Mouse (Mus musculus) heart, postnatal 0 days (tissue): ENCODE data around the gene Arhgef12.

ENCODE experiments used
- CTCF ChIP-seq: IDR thresholded peaks from 2 replicates; pipeline ENCODE4 v1.5.1; 2016; ENCODE audit warnings: antibody characterized with exemption, control low read depth, low read depth
- EP300 ChIP-seq: IDR thresholded peaks from 2 replicates; pipeline ENCODE4 v1.6.1; 2016; ENCODE audit warnings: antibody characterized with exemption, low read depth

- no peak for TF ChIP-seq CTCF
- TF ChIP-seq EP300 = no peak
These were observed 36.9 kb downstream of the Arhgef12 start for GRCm38 (mm10) chr9:43070153-43070552.
